ENCODE assay signal across 9 mouse cellular contexts in the genomic region with DNA sequence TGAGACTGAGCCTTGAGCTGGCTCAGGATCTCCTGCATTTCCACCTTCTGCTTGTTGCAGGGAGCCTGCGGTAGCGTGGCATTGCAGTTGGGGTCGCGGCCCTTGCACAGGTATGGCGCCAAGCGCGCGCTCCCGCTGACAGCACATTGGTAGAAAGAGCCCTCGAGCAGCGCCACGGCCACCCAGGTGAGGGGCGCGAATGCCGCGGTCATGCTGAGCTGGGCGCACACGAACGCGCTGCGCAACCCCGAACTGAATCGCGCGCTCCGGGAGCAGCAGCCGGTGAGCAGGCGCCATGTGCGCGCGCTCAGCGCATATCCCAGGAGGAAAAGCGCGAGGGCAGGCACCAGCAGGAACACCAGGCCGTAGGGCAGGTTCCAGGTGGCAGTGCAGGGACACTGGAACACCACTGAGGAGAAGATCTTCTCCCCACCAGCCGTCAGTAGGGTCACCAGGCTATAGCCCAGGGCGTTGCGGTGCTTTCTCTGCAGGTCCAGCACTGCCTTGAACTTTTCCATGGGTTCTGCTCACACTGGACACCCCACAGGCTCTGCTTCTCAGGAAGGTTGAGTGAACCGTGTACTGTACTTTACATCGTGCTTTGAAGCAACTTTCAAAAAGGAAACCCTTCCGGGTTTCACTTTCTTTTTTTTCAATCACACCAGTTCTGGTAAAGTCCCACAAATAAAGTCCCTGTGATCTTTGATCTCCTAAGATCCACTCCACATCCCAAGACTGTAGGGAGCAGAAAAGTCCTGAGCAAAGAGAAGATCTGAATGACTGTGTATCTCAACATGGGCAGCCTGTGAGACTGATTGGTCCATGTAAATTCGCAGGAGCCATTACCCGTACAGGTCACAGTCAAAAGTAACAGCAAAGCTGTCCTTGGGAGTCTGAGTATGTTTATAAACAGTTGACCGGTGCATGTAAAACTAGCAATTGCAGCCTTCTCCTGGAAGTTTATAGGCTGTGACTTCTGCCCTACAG. TPM values are rescaled to one million over a fixed set of nuclear protein-coding genes. Genes with fewer than 3 reads are reported as not detected.
A peak's percentile ranks its signal among the peaks of the same experiment; 100 is the strongest.
DNase-seq lines count a peak whose midpoint lies in the region; ATAC-seq and TF ChIP-seq lines count a peak whose summit lies in the region.
"Had no signal": no experiment of that assay in that cellular context is flagged by ENCODE, and none has a peak within 500 bp of the region (broad histone marks: within the 10 kb centered on the region; RNA-seq: fewer than 3 reads in every experiment).

A gene (minus strand): TSS at position 593 of the 987 bp plus-strand sequence.

- no peaks in the 10 kb centered on the region for H3K27me3 ChIP-seq in cerebellum, adult 2 months (ENCODE audit: control insufficient read depth, insufficient read depth, low read length)
- H3K27me3 ChIP-seq in embryonic facial prominence, embryonic 11.5 days (ENCODE audit: control insufficient read depth, insufficient read depth, low read length), result no peaks in the 10 kb centered on the region
- 0 out of 2 replicates have a peak, but pooled peaks cover 4% of the 10 kb centered on the region for H3K27me3 ChIP-seq in heart, embryonic 13.5 days (replicated peaks)
- H3K27me3 ChIP-seq in kidney, embryonic 16.5 days (ENCODE audit: insufficient read depth, low read length), result peaks cover 3% of the 10 kb centered on the region; the same call in 1 of the 2 replicates
- H3K27me3 ChIP-seq in liver, embryonic 11.5 days (replicated peaks; ENCODE audit: control insufficient read depth, insufficient read depth, low read length), result no peaks in the 10 kb centered on the region
- H3K27me3 ChIP-seq in midbrain, postnatal 0 days (ENCODE audit: insufficient read depth, low read length), result no peaks in the 10 kb centered on the region

- TF ChIP-seq POLR2A in cerebellum, adult 2 months (IDR thresholded peaks at IDR 0.05; ENCODE audit: borderline replicate concordance, insufficient read depth, low read length), result no peak

- no peak within 1 kb of the TSS for H3K27ac ChIP-seq in cerebellum, adult 2 months (ENCODE audit: insufficient read depth, low read length)
- H3K27ac ChIP-seq in embryonic facial prominence, embryonic 11.5 days (replicated peaks; ENCODE audit: low read depth, low read length), result no peak within 1 kb of the TSS
- H3K27ac ChIP-seq in heart, embryonic 13.5 days (replicated peaks), result no peak within 1 kb of the TSS
- H3K27ac ChIP-seq in kidney, embryonic 16.5 days (ENCODE audit: low read length), result no peak within 1 kb of the TSS
- H3K27ac ChIP-seq in liver, embryonic 11.5 days (ENCODE audit: low read depth, low read length), result no peak within 1 kb of the TSS
- H3K27ac ChIP-seq in midbrain, postnatal 0 days (ENCODE audit: low read depth, low read length), result no peak within 1 kb of the TSS

- no peaks in the 10 kb centered on the region for H3K4me1 ChIP-seq in cerebellum, adult 2 months (ENCODE audit: control insufficient read depth, insufficient read depth, low read length)
- no peaks in the 10 kb centered on the region for H3K4me1 ChIP-seq in embryonic facial prominence, embryonic 11.5 days (ENCODE audit: control insufficient read depth, insufficient read depth, low read length)
- 0 out of 2 replicates have a peak, but pooled peaks cover 4% of the 10 kb centered on the region for H3K4me1 ChIP-seq in heart, embryonic 13.5 days
- 0 out of 2 replicates have a peak, but pooled peaks cover 5% of the 10 kb centered on the region for H3K4me1 ChIP-seq in kidney, embryonic 16.5 days (ENCODE audit: insufficient read depth, low read length)
- H3K4me1 ChIP-seq in liver, embryonic 11.5 days (replicated peaks; ENCODE audit: control insufficient read depth, insufficient read depth, low read length), result no peaks in the 10 kb centered on the region
- H3K4me1 ChIP-seq in midbrain, postnatal 0 days (ENCODE audit: insufficient read depth, low read length), result no peaks in the 10 kb centered on the region

- peak within 1 kb of the TSS; percentile 60 for H3K9ac ChIP-seq in embryonic facial prominence, embryonic 11.5 days (replicated peaks; ENCODE audit: low read length)
- H3K9ac ChIP-seq in heart, embryonic 13.5 days, result peak within 1 kb of the TSS; percentile 75
- H3K9ac ChIP-seq in kidney, embryonic 16.5 days (replicated peaks; ENCODE audit: low read length), result peak within 1 kb of the TSS; percentile 66
- H3K9ac ChIP-seq in liver, embryonic 11.5 days (ENCODE audit: low read depth, low read length), result peak within 1 kb of the TSS; percentile 52
- peak within 1 kb of the TSS; percentile 62 for H3K9ac ChIP-seq in midbrain, postnatal 0 days (replicated peaks; ENCODE audit: low read length, poor library complexity, severe bottlenecking)

- WGBS in cerebellum, adult 2 months, result 13% methylated on average over 44 of the region's 44 CpGs
- 19% methylated on average over 44 of the region's 44 CpGs for WGBS in embryonic facial prominence, embryonic 11.5 days
- 15% methylated on average over 44 of the region's 44 CpGs for WGBS in heart, embryonic 13.5 days
- WGBS in kidney, embryonic 16.5 days, result 15% methylated on average over 44 of the region's 44 CpGs
- WGBS in liver, embryonic 11.5 days, result 15% methylated on average over 44 of the region's 44 CpGs
- 15% methylated on average over 41 of the region's 44 CpGs for WGBS in midbrain, postnatal 0 days

- no peaks in the 10 kb centered on the region for H3K9me3 ChIP-seq in embryonic facial prominence, embryonic 11.5 days (replicated peaks; ENCODE audit: control insufficient read depth, low read length)
- H3K9me3 ChIP-seq in heart, embryonic 13.5 days, result 0 out of 2 replicates have a peak, but pooled peaks cover 5% of the 10 kb centered on the region
- H3K9me3 ChIP-seq in kidney, embryonic 16.5 days (ENCODE audit: low read length), result no peaks in the 10 kb centered on the region
- H3K9me3 ChIP-seq in liver, embryonic 11.5 days (ENCODE audit: control insufficient read depth, low read length), result no peaks in the 10 kb centered on the region
- H3K9me3 ChIP-seq in midbrain, postnatal 0 days (ENCODE audit: low read length), result no peaks in the 10 kb centered on the region

- peak within 1 kb of the TSS; percentile 5 for H3K4me3 ChIP-seq in cerebellum, adult 2 months (replicated peaks; ENCODE audit: insufficient read depth, low read depth, low read length)
- H3K4me3 ChIP-seq in embryonic facial prominence, embryonic 11.5 days (ENCODE audit: low read depth, low read length), result peak within 1 kb of the TSS; percentile 42
- peak within 1 kb of the TSS; percentile 65 for H3K4me3 ChIP-seq in heart, embryonic 13.5 days
- H3K4me3 ChIP-seq in kidney, embryonic 16.5 days (ENCODE audit: low read length), result peak within 1 kb of the TSS; percentile 59
- H3K4me3 ChIP-seq in liver, embryonic 11.5 days (ENCODE audit: low read depth, low read length), result peak within 1 kb of the TSS; percentile 53
- peak within 1 kb of the TSS; percentile 56 for H3K4me3 ChIP-seq in midbrain, postnatal 0 days (ENCODE audit: low read depth, low read length)

- no peak for TF ChIP-seq CTCF in cerebellum, adult 2 months (IDR thresholded peaks at IDR 0.05; ENCODE audit: borderline replicate concordance, insufficient read depth, low read depth, low read length)
- TF ChIP-seq CTCF in midbrain, postnatal 0 days (IDR thresholded peaks at IDR 0.05), result no peak

- ATAC-seq in embryonic facial prominence, embryonic 11.5 days (replicated peaks; ENCODE audit: insufficient number of reproducible peaks, low FRiP score, low TSS enrichment, low read depth), result peak; percentile 70
- peak; percentile 31; the same call in 1 of the 2 replicates for ATAC-seq in heart, embryonic 13.5 days (ENCODE audit: extremely low read depth, insufficient number of reproducible peaks, low FRiP score, low TSS enrichment)
- ATAC-seq in kidney, embryonic 16.5 days (ENCODE audit: low FRiP score, low TSS enrichment), result peak; percentile 91; the same call in 1 of the 2 replicates
- ATAC-seq in liver, embryonic 11.5 days (replicated peaks; ENCODE audit: low FRiP score), result peak; percentile 62
- ATAC-seq in midbrain, postnatal 0 days (ENCODE audit: low FRiP score), result peak; percentile 84

- peak within 1 kb of the TSS; percentile 71 for H3K4me2 ChIP-seq in embryonic facial prominence, embryonic 11.5 days (ENCODE audit: low read depth, low read length)
- H3K4me2 ChIP-seq in heart, embryonic 13.5 days, result peak within 1 kb of the TSS; percentile 85
- H3K4me2 ChIP-seq in kidney, embryonic 16.5 days (replicated peaks; ENCODE audit: low read depth, low read length), result peak within 1 kb of the TSS; percentile 92
- H3K4me2 ChIP-seq in liver, embryonic 11.5 days, result peak within 1 kb of the TSS; percentile 91
- peak within 1 kb of the TSS; percentile 69 for H3K4me2 ChIP-seq in midbrain, postnatal 0 days (ENCODE audit: low read depth, low read length, poor library complexity, severe bottlenecking)

- no peaks in the 10 kb centered on the region for H3K36me3 ChIP-seq in embryonic facial prominence, embryonic 11.5 days (replicated peaks; ENCODE audit: control insufficient read depth, insufficient read depth, low read depth, low read length)
- H3K36me3 ChIP-seq in heart, embryonic 13.5 days, result no peaks in the 10 kb centered on the region
- H3K36me3 ChIP-seq in kidney, embryonic 16.5 days (ENCODE audit: insufficient read depth, low read length), result no peaks in the 10 kb centered on the region
- H3K36me3 ChIP-seq in liver, embryonic 11.5 days (ENCODE audit: control insufficient read depth, insufficient read depth, low read length), result no peaks in the 10 kb centered on the region
- H3K36me3 ChIP-seq in midbrain, postnatal 0 days (ENCODE audit: insufficient read depth, low read length), result no peaks in the 10 kb centered on the region

- peak in 1 of 2 experiments; percentile 8 for DNase-seq in cerebellum, adult 2 months
- no peak for DNase-seq in cerebellum, adult 9-10 months
- DNase-seq in embryonic facial prominence, embryonic 11.5 days (ENCODE audit: low spot score), result peak; percentile 72
- DNase-seq in liver, embryonic 11.5 days (ENCODE audit: low spot score), result peak; percentile 52
- peak; percentile 40 for DNase-seq in midbrain, postnatal 0 days (ENCODE audit: low spot score)
- peak; percentile 23 to 70 for DNase-seq in spleen, postnatal 4 days (ENCODE audit: low spot score in 2 of 2)

RNA-seq across cellular contexts. Expression of the gene that starts here (rescaled TPM):
- polyA plus RNA-seq in cerebellum, adult 2 months (2012; rRNA removed), result 0.22 and 0.34 TPM in 2 replicates
- polyA plus RNA-seq in embryonic facial prominence, embryonic 11.5 days (2014; fragmentation: Nextera tagmentation; extraction: Ambion mirVana), result 0.95 and 1.0 TPM in 2 replicates
- polyA plus RNA-seq in heart, embryonic 13.5 days (2015; fragmentation: Nextera tagmentation; extraction: Ambion mirVana), result 0.50 and 0.53 TPM in 2 replicates
- 0.57 and 0.96 TPM in 2 replicates for polyA plus RNA-seq in kidney, embryonic 16.5 days (2015; fragmentation: Nextera tagmentation; extraction: Ambion mirVana)
- 1.4 and 1.5 TPM in 2 replicates for polyA plus RNA-seq in liver, embryonic 11.5 days (2014; fragmentation: Nextera tagmentation; extraction: Ambion mirVana)
- 0.44 TPM in 1 of 2 replicates, not detected in the other for total RNA-seq in midbrain, postnatal 0 days (2014; rRNA removed)
- 1.1 and 1.2 TPM in 2 replicates for polyA plus RNA-seq in midbrain, postnatal 0 days (2015; fragmentation: Nextera tagmentation; extraction: Ambion mirVana)
- polyA plus RNA-seq: C2C12 had no signal

Comparison
In these comparisons a context has a peak if more than half of its experiments do, and no peak if none do; other contexts are left out.
1. Peak in ATAC-seq, H3K4me3 ChIP-seq, H3K9ac ChIP-seq and H3K4me2 ChIP-seq in heart, embryonic 13.5 days; RNA of the gene not detected or under 1 TPM.
2. Peak in ATAC-seq, H3K4me3 ChIP-seq, H3K9ac ChIP-seq and H3K4me2 ChIP-seq in kidney, embryonic 16.5 days; RNA of the gene not detected or under 1 TPM.
3. H3K4me3 ChIP-seq: peak in every context shown above with its lines; median percentile 65 in heart, embryonic 13.5 days; 59 in kidney, embryonic 16.5 days; 56 in midbrain, postnatal 0 days; 53 in liver, embryonic 11.5 days; 42 in embryonic facial prominence, embryonic 11.5 days; 5 in cerebellum, adult 2 months.
4. ATAC-seq: peak in every context shown above with its lines; median percentile 91 in kidney, embryonic 16.5 days; 84 in midbrain, postnatal 0 days; 70 in embryonic facial prominence, embryonic 11.5 days; 62 in liver, embryonic 11.5 days; 31 in heart, embryonic 13.5 days.